Mouse (Mus musculus) neural tube, embryonic 11.5 days (tissue): Measurements from ENCODE around the gene Spata19. TPM values are rescaled to one million over a fixed set of nuclear protein-coding genes. Genes with fewer than 3 reads are reported as not detected.

ENCODE experiments used
- ATAC-seq: fragments of 200-750 bp; cut with Nextera tagmentation; 2 replicates; pipeline ENCODE4 v1.8.0; 2017; ENCODE audit warnings: moderate number of reproducible peaks, mild to moderate bottlenecking, moderate TSS enrichment, moderate library complexity; ENCODE audit not compliant: insufficient read depth, low FRiP score, low TSS enrichment
- DNase-seq: peaks from one replicate; pipeline ENCODE4 v3.0.0-alpha.2; 2015; ENCODE audit warnings: low spot score
- H3K27ac ChIP-seq: fragments of 300-500 bp; sonication (generic); 2 replicates; pipeline ENCODE4 v1.5.1; 2014; ENCODE audit warnings: low read depth, mild to moderate bottlenecking, low read length
- H3K27me3 ChIP-seq: fragments of 300-500 bp; sonication (generic); 2 replicates; pipeline ENCODE4 v1.6.1; 2014; ENCODE audit warnings: mild to moderate bottlenecking, low read length, mixed read lengths; ENCODE audit not compliant: control insufficient read depth, insufficient read depth
- H3K36me3 ChIP-seq: fragments of 300-500 bp; sonication (generic); 2 replicates; pipeline ENCODE4 v1.6.1; 2014; ENCODE audit warnings: mild to moderate bottlenecking, low read length, moderate library complexity, mixed read lengths; ENCODE audit not compliant: control insufficient read depth, insufficient read depth
- H3K4me1 ChIP-seq: fragments of 300-500 bp; sonication (generic); 2 replicates; pipeline ENCODE4 v1.6.1; 2014; ENCODE audit warnings: low read length, mixed read lengths; ENCODE audit not compliant: control insufficient read depth, insufficient read depth
- H3K4me2 ChIP-seq: fragments of 300-500 bp; sonication (generic); 2 replicates; pipeline ENCODE4 v1.6.1; 2014; ENCODE audit warnings: low read depth, mild to moderate bottlenecking, moderate library complexity
- H3K4me3 ChIP-seq: fragments of 300-500 bp; sonication (generic); 2 replicates; pipeline ENCODE4 v1.5.1; 2014; ENCODE audit warnings: low read depth, low read length
- H3K9ac ChIP-seq: fragments of 300-500 bp; sonication (generic); 2 replicates; pipeline ENCODE4 v1.6.1; 2014; ENCODE audit warnings: mild to moderate bottlenecking, low read length
- H3K9me3 ChIP-seq: fragments of 300-500 bp; sonication (generic); 2 replicates; pipeline ENCODE4 v1.6.1; 2016; ENCODE audit warnings: low read length; ENCODE audit not compliant: control insufficient read depth
- WGBS: fragments of 180-500 bp; shearing (Covaris S2); extraction: QIAGEN DNeasy Blood & Tissue Kit; methylation state at CpG from one replicate; pipeline ENCODE4 v1.1.7; 2014; 5-methylcytosine and 5-hydroxymethylcytosine counted together
- polyA plus RNA-seq: library from polyadenylated mRNA; unstranded; fragments of >200 nt; fragmentation: Nextera tagmentation; extraction: Ambion mirVana; gene quantifications from 2 replicates; pipeline ENCODE4 v1.2.1, GENCODE M21; 2014

Gene Spata19
- polyA plus RNA-seq = not detected in 2 replicates

- no peak for ATAC-seq
- H3K4me2 ChIP-seq = no peak within 1 kb of the TSS
- no peak within 1 kb of the TSS for H3K9ac ChIP-seq
- DNase-seq = no peak
- no peak within 1 kb of the TSS for H3K27ac ChIP-seq
- no peaks in the 10 kb centered on the region for H3K9me3 ChIP-seq
- no peaks in the 10 kb centered on the region for H3K4me1 ChIP-seq
- no peaks in the 10 kb centered on the region for H3K27me3 ChIP-seq
- H3K4me3 ChIP-seq = no peak within 1 kb of the TSS
- WGBS = 72% methylated on average over 3 of the region's 3 CpGs
- no peaks in the 10 kb centered on the region for H3K36me3 ChIP-seq
Measured at GRCm38 (mm10) chr9:27396500-27396899, at the start of gene Spata19. Gene Spata19 (plus strand): TSS chr9:27396800.

GRCm38 (mm10) chr9:27353082-27353481 lies 43.5 kb upstream of the Spata19 start:
- Histone ChIP-seq H3K4me3 (no peak overlapping the region), H3K4me1 (no peaks in the 10 kb centered on the region), H3K4me2 (no peak overlapping the region), H3K36me3 (no peaks in the 10 kb centered on the region), H3K27ac (no peak overlapping the region), H3K9ac (no peak overlapping the region), H3K9me3 (no peaks in the 10 kb centered on the region), H3K27me3 (no peaks in the 10 kb centered on the region)
- no peak for ATAC-seq
- 89% methylated on average over 7 of the region's 7 CpGs for WGBS
- DNase-seq = no peak

GRCm38 (mm10) chr9:27357893-27358292 lies 38.7 kb upstream of the Spata19 start:
- H3K4me3 ChIP-seq = no peak overlapping the region
- no peak for ATAC-seq
- no peaks in the 10 kb centered on the region for H3K4me1 ChIP-seq
- H3K9me3 ChIP-seq = no peaks in the 10 kb centered on the region
- WGBS = 92% methylated on average over 6 of the region's 6 CpGs
- no peak overlapping the region for H3K4me2 ChIP-seq
- no peaks in the 10 kb centered on the region for H3K36me3 ChIP-seq
- H3K27me3 ChIP-seq = no peaks in the 10 kb centered on the region
- no peak overlapping the region for H3K27ac ChIP-seq
- no peak overlapping the region for H3K9ac ChIP-seq
- DNase-seq = no peak

- Histone ChIP-seq H3K36me3 (no peaks in the 10 kb centered on the region), H3K4me3 (no peak overlapping the region), H3K9ac (no peak overlapping the region), H3K4me1 (peaks cover 2% of the 10 kb centered on the region; the same call in 1 of the 2 replicates), H3K4me2 (no peak overlapping the region), H3K27ac (no peak overlapping the region), H3K27me3 (no peaks in the 10 kb centered on the region), H3K9me3 (no peaks in the 10 kb centered on the region)
- no peak for ATAC-seq
- 69% methylated on average over 2 of the region's 2 CpGs for WGBS
- DNase-seq = no peak
Measured at GRCm38 (mm10) chr9:27367231-27367630, 29.4 kb upstream of the Spata19 start.

GRCm38 (mm10) chr9:27369108-27369507 lies 27.5 kb upstream of the Spata19 start:
- ATAC-seq (no peak), DNase-seq (no peak)
- Histone ChIP-seq H3K4me1 (peaks cover 2% of the 10 kb centered on the region; the same call in 1 of the 2 replicates), H3K27me3 (no peaks in the 10 kb centered on the region), H3K27ac (no peak overlapping the region), H3K4me3 (no peak overlapping the region), H3K36me3 (no peaks in the 10 kb centered on the region), H3K9ac (no peak overlapping the region), H3K9me3 (no peaks in the 10 kb centered on the region), H3K4me2 (no peak overlapping the region)
- 85% methylated on average over 2 of the region's 2 CpGs for WGBS

- no peak overlapping the region for H3K4me2 ChIP-seq
- H3K9me3 ChIP-seq = no peaks in the 10 kb centered on the region
- H3K4me3 ChIP-seq = no peak overlapping the region
- H3K36me3 ChIP-seq = no peaks in the 10 kb centered on the region
- DNase-seq (no peak), ATAC-seq (no peak)
- H3K9ac ChIP-seq = no peak overlapping the region
- no peaks in the 10 kb centered on the region for H3K27me3 ChIP-seq
- WGBS = 60% methylated on average over 1 of the region's 1 CpGs
- no peak overlapping the region for H3K27ac ChIP-seq
- no peaks in the 10 kb centered on the region for H3K4me1 ChIP-seq
Measured at GRCm38 (mm10) chr9:27375746-27376145, 20.9 kb upstream of the Spata19 start.

- Histone ChIP-seq H3K4me1 (no peaks in the 10 kb centered on the region), H3K36me3 (no peaks in the 10 kb centered on the region), H3K9me3 (no peaks in the 10 kb centered on the region), H3K4me3 (no peak overlapping the region), H3K4me2 (no peak overlapping the region), H3K9ac (no peak overlapping the region), H3K27me3 (no peaks in the 10 kb centered on the region), H3K27ac (no peak overlapping the region)
- no peak for DNase-seq
- WGBS = 85% methylated on average over 3 of the region's 3 CpGs
- ATAC-seq = no peak
Measured at GRCm38 (mm10) chr9:27386951-27387350, 9.6 kb upstream of the Spata19 start.

GRCm38 (mm10) chr9:27401169-27401568 lies 4.6 kb downstream of the Spata19 start:
- Histone ChIP-seq H3K9me3 (no peaks in the 10 kb centered on the region), H3K27ac (no peak overlapping the region), H3K27me3 (no peaks in the 10 kb centered on the region), H3K4me2 (no peak overlapping the region), H3K36me3 (no peaks in the 10 kb centered on the region), H3K4me1 (no peaks in the 10 kb centered on the region), H3K9ac (no peak overlapping the region), H3K4me3 (no peak overlapping the region)
- no peak for DNase-seq
- 82% methylated on average over 4 of the region's 4 CpGs for WGBS
- ATAC-seq = no peak

GRCm38 (mm10) chr9:27409733-27410132 lies 13.1 kb downstream of the Spata19 start:
- no peak overlapping the region for H3K4me3 ChIP-seq
- H3K27me3 ChIP-seq = no peaks in the 10 kb centered on the region
- DNase-seq (peak; percentile 44), ATAC-seq (peak; percentile 38; the same call in 1 of the 2 replicates)
- H3K9ac ChIP-seq = no peak overlapping the region
- H3K27ac ChIP-seq = no peak overlapping the region
- H3K9me3 ChIP-seq = no peaks in the 10 kb centered on the region
- H3K4me2 ChIP-seq = no peak overlapping the region
- H3K4me1 ChIP-seq = no peaks in the 10 kb centered on the region
- no peaks in the 10 kb centered on the region for H3K36me3 ChIP-seq
